Mouse (Mus musculus) E14TG2a.4 (cell line): ENCODE data around the gene Sv2b.

Experiments
- CTCF ChIP-seq: conservative IDR thresholded peaks from 2 replicates; pipeline ENCODE4 v1.5.1; 2014; ENCODE audit warnings: low read length
- NANOG ChIP-seq: IDR thresholded peaks from 2 replicates; pipeline ENCODE4 v1.6.1; 2014; ENCODE audit warnings: borderline replicate concordance, low read length, mixed read lengths

DNA sequence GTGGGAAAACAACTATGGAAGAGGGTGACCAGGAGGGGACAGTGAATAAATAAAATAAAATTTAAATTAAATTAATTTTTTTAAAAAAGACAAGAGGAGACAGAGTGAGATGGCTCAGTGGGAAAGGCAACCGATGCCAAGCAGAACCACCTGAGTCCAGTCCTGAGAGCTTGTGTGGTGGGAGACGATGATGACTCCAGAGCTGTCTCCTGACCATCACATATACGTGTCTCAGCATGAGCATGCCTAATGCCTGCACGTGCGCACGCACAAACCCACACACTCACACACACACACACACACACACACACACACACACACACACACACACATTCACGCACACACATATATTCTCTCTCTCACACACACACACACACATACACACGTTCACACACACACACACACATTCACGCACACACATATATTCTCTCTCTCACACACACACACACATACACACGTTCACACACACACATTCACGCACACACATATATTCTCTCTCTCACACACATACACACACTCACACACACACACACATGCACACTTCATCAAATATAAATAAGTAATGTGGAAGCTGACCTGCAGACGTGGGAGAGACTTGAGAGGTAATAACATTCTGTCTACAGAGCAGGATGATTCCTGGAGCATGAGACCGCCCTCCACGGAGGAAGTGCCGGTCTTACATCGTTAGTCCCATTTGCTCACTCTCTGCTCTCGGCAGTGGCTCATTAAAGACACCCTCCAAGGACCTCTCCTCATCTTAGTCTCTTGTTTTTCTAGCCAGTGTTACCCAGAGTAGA is 206.3 kb downstream of the Sv2b start:
- TF ChIP-seq CTCF (no peak), NANOG (no peak)
